Mouse (Mus musculus) heart, adult 2 months (tissue): Measurements from ENCODE around the gene Fgd6.

Experiments used
- CTCF ChIP-seq: fragments of 200-600 bp; IDR thresholded peaks from 2 replicates; pipeline ENCODE4 v1.8.1; 2022; ENCODE audit warnings: antibody characterized with exemption, mild to moderate bottlenecking, moderate library complexity
- POLR2A ChIP-seq: fragments of 200-500 bp; IDR thresholded peaks from 2 replicates; pipeline ENCODE4 v1.6.1; 2011; ENCODE audit warnings: mild to moderate bottlenecking, low read depth, low read length, control low read depth; ENCODE audit not compliant: insufficient read depth

GRCm38 (mm10) chr10:94112207-94112606 is 76.4 kb downstream of the Fgd6 start:
- TF ChIP-seq CTCF (no peak), POLR2A (no peak)
